Mouse (Mus musculus) kidney, embryonic 16.5 days (tissue): ENCODE measurements at regions not wholly inside any gene's neighbourhood (a gene's known extent, or its start where the extent isn't known, plus 50 kb on each side); places are given as distances from the start of the nearest gene placed in this dataset.

Experiments used
- ATAC-seq: fragments of 200-750 bp; cut with Nextera tagmentation; 2 replicates; pipeline ENCODE4 v1.8.0; 2017; ENCODE audit warnings: moderate TSS enrichment; ENCODE audit not compliant: low FRiP score, low TSS enrichment
- H3K27ac ChIP-seq: fragments of 300-500 bp; sonication (generic); 2 replicates; pipeline ENCODE4 v1.5.1; 2014; ENCODE audit warnings: low read length
- H3K27me3 ChIP-seq: fragments of 300-500 bp; sonication (generic); 2 replicates; pipeline ENCODE4 v1.6.1; 2014; ENCODE audit warnings: low read length, control low read depth, mixed read lengths; ENCODE audit not compliant: insufficient read depth
- H3K36me3 ChIP-seq: fragments of 300-500 bp; sonication (generic); 2 replicates; pipeline ENCODE4 v1.6.1; 2014; ENCODE audit warnings: low read length, control low read depth, mixed read lengths; ENCODE audit not compliant: insufficient read depth
- H3K4me1 ChIP-seq: fragments of 300-500 bp; sonication (generic); 2 replicates; pipeline ENCODE4 v1.6.1; 2014; ENCODE audit warnings: low read length, control low read depth, mixed read lengths; ENCODE audit not compliant: insufficient read depth
- H3K4me2 ChIP-seq: fragments of 300-500 bp; sonication (generic); replicated peaks from 2 replicates; pipeline ENCODE4 v1.6.1; 2014; ENCODE audit warnings: low read depth, low read length
- H3K4me3 ChIP-seq: fragments of 300-500 bp; sonication (generic); 2 replicates; pipeline ENCODE4 v1.5.1; 2014; ENCODE audit warnings: mild to moderate bottlenecking, low read length
- H3K9ac ChIP-seq: fragments of 300-500 bp; sonication (generic); replicated peaks from 2 replicates; pipeline ENCODE4 v1.6.1; 2014; ENCODE audit warnings: low read length
- H3K9me3 ChIP-seq: fragments of 300-500 bp; sonication (generic); 2 replicates; pipeline ENCODE4 v1.6.1; 2016; ENCODE audit warnings: low read length, control low read depth
- WGBS: fragments of 180-500 bp; shearing (Covaris S2); extraction: QIAGEN DNeasy Blood & Tissue Kit; methylation state at CpG from one replicate; pipeline ENCODE4 v1.1.7; 2014; 5-methylcytosine and 5-hydroxymethylcytosine counted together

GRCm38 (mm10) chr3:100748727-100749126 is 63.4 kb upstream of the Man1a2 start:
- 83% methylated on average over 6 of the region's 6 CpGs for WGBS
- H3K27ac ChIP-seq, result no peak overlapping the region

GRCm38 (mm10) chr3:100748309-100748691 is 63.0 kb upstream of the Man1a2 start:
- Histone ChIP-seq H3K9me3 (no peaks in the 10 kb centered on the region), H3K27me3 (no peaks in the 10 kb centered on the region), H3K9ac (no peak overlapping the region), H3K4me2 (no peak overlapping the region), H3K36me3 (no peaks in the 10 kb centered on the region), H3K4me3 (no peak overlapping the region), H3K27ac (no peak overlapping the region), H3K4me1 (no peaks in the 10 kb centered on the region)
- no peak for ATAC-seq
- 95% methylated on average over 2 of the region's 2 CpGs for WGBS

More at GRCm38 (mm10) chr3:100748727-100749126, 63.4 kb upstream of the Man1a2 start:
- Histone ChIP-seq H3K27me3 (no peaks in the 10 kb centered on the region), H3K4me2 (no peak overlapping the region), H3K9ac (no peak overlapping the region), H3K4me1 (no peaks in the 10 kb centered on the region), H3K36me3 (no peaks in the 10 kb centered on the region), H3K9me3 (no peaks in the 10 kb centered on the region), H3K4me3 (no peak overlapping the region)
- no peak for ATAC-seq

GRCm38 (mm10) chr3:100747421-100748308 is 62.4 kb upstream of the Man1a2 start:
- H3K9ac ChIP-seq, result no peak overlapping the region
- WGBS, result 56% methylated on average over 15 of the region's 15 CpGs
- ATAC-seq, result no peak
- no peaks in the 10 kb centered on the region for H3K4me1 ChIP-seq
- H3K9me3 ChIP-seq, result no peaks in the 10 kb centered on the region
- no peak overlapping the region for H3K4me3 ChIP-seq
- H3K27me3 ChIP-seq, result no peaks in the 10 kb centered on the region
- no peak overlapping the region for H3K4me2 ChIP-seq
- H3K36me3 ChIP-seq, result no peaks in the 10 kb centered on the region
- no peak overlapping the region for H3K27ac ChIP-seq

- no peak for ATAC-seq
Observed at GRCm38 (mm10) chr3:100737660-100738059, 52.4 kb upstream of the Man1a2 start.

GRCm38 (mm10) chr3:100736539-100736938 is 51.2 kb upstream of the Man1a2 start:
- Histone ChIP-seq H3K4me2 (no peak overlapping the region), H3K27ac (no peak overlapping the region), H3K9me3 (no peaks in the 10 kb centered on the region), H3K36me3 (no peaks in the 10 kb centered on the region), H3K4me3 (no peak overlapping the region), H3K9ac (no peak overlapping the region), H3K4me1 (no peaks in the 10 kb centered on the region), H3K27me3 (no peaks in the 10 kb centered on the region)
- ATAC-seq, result no peak
- WGBS, result 73% methylated on average over 3 of the region's 3 CpGs

More at GRCm38 (mm10) chr3:100737660-100738059, 52.4 kb upstream of the Man1a2 start:
- Histone ChIP-seq H3K9me3 (no peaks in the 10 kb centered on the region), H3K4me3 (no peak overlapping the region), H3K9ac (no peak overlapping the region), H3K27ac (no peak overlapping the region), H3K36me3 (no peaks in the 10 kb centered on the region), H3K4me1 (no peaks in the 10 kb centered on the region), H3K27me3 (no peaks in the 10 kb centered on the region), H3K4me2 (no peak overlapping the region)
- WGBS, result 93% methylated on average over 7 of the region's 7 CpGs
